Mouse (Mus musculus) regulatory T cell (primary cell): ENCODE data around the gene Vim.
"Not testable (repeated sequence)": the region's sequence is repeated elsewhere in the genome, so short reads cannot be mapped to it uniquely, and the experiment has no call there.

ENCODE experiments used
- in situ Hi-C: fragments of 300-600 bp; cut with MboI, MseI; formaldehyde crosslinking; loops from one replicate; pipeline ENCODE4 v1.15.1; 2025; ENCODE audit warnings: high pct_unique_total_duplicates

Gene Vim

DNA sequence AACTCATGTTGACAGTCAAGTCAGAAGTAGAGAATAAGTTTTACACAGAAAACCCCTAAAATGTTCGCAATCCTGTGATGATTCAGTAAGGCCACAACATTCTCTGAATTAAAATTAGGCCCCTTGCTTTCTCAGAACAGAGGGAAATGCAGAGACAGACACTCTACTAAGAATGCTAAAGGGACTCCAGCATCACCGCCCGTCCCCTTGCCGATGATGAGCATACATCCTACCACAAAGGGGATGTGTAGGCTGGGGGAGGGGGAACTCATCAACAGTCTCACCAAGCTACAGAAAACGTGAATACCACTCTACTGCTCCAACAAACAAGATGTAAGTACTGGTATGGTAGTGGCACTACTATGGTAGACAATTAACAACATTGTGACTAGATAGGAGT, 14.0 kb upstream of the Vim start:
- in situ Hi-C loops, result loop anchor here (10.0 to 25.0 kb wide), 2 partner anchors 1147 to 1925 kb away; partner anchors contain the start of gene Mindy3

GRCm38 (mm10) chr2:13560396-13560795, 13.3 kb upstream of the Vim start:
- in situ Hi-C loops, result loop anchor here (10.0 to 25.0 kb wide), 2 partner anchors 1148 to 1926 kb away; partner anchors contain the start of gene Mindy3

DNA sequence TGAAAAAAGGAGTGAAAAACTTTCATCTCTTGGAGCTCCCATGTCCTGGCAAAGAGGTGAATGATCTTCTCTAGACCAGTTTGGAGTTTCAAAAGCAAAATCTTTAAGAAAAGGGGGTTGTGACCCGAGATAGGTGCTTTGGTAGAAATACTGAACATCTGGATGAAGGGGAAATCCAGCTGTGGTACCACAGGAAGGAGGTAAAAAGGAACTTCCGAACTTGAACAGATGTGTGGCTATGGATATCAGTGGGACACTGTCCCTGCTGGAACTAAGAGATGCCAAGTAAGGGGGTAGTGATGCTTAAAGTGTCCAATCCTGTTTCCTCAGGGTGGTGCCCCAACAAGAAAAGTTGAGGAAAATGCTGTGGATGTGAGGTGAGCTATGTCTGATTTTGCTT, 3.6 kb upstream of the Vim start:
- in situ Hi-C loops, result loop anchor here (5.0 to 25.0 kb wide), 3 partner anchors 33 to 1158 kb away; partner anchors contain the start of gene Mindy3

- in situ Hi-C loops, result loop anchor here (5.0 to 25.0 kb wide), 3 partner anchors 35 to 1160 kb away; partner anchors contain the start of gene Mindy3
Measured at GRCm38 (mm10) chr2:13572101-13572553, 1.6 kb upstream of the Vim start.

- in situ Hi-C loops, result loop anchor here (5.0 to 25.0 kb wide), 3 partner anchors 36 to 1161 kb away; partner anchors contain the start of gene Mindy3
Measured at GRCm38 (mm10) chr2:13572647-13573407, 900 bp upstream of the Vim start.

GRCm38 (mm10) chr2:13574066-13574800, 506 bp downstream of the Vim start:
- in situ Hi-C loops, result loop anchor here (5.0 to 25.0 kb wide), 3 partner anchors 37 to 1162 kb away; partner anchors contain the start of gene Mindy3

DNA sequence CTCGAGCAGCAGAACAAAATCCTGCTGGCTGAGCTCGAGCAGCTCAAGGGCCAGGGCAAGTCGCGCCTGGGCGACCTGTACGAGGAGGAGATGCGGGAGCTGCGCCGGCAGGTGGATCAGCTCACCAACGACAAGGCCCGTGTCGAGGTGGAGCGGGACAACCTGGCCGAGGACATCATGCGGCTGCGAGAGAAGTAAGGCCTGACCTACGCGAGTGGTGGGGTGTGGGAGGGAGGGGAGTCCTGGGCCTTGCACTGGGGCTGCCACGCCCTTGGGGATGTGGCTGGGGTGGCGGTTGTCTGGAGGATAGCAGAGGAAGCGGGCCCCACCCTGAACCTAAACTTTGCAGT, 1.0 kb downstream of the Vim start:
- in situ Hi-C loops, result loop anchor here (5.0 to 25.0 kb wide), 3 partner anchors 37 to 1162 kb away; partner anchors contain the start of gene Mindy3

- in situ Hi-C loops, result no loop called here
Measured at GRCm38 (mm10) chr2:13575287-13575801, 1.6 kb downstream of the Vim start.

GRCm38 (mm10) chr2:13575926-13576325, 2.2 kb downstream of the Vim start:
- in situ Hi-C loops, result no loop called here

DNA sequence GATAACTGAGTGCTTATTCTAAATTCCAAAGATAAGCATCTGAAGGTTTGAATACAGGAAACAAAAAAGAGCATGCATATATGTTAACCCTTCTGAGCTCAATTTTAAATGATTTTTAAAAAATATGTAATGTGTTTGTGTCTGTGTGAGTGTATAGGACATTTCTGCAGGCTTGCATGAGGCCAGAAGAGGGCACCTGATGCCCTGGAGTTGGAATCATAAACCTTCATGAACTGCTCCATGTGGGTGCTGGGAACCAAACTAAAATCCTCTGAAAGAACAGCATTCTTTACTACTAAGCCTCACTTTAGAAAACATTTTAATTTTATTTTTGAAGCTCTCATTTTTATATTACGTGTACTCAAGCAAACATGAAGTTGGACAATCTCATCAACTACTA, 3.7 kb downstream of the Vim start:
- in situ Hi-C loops, result no loop called here

DNA sequence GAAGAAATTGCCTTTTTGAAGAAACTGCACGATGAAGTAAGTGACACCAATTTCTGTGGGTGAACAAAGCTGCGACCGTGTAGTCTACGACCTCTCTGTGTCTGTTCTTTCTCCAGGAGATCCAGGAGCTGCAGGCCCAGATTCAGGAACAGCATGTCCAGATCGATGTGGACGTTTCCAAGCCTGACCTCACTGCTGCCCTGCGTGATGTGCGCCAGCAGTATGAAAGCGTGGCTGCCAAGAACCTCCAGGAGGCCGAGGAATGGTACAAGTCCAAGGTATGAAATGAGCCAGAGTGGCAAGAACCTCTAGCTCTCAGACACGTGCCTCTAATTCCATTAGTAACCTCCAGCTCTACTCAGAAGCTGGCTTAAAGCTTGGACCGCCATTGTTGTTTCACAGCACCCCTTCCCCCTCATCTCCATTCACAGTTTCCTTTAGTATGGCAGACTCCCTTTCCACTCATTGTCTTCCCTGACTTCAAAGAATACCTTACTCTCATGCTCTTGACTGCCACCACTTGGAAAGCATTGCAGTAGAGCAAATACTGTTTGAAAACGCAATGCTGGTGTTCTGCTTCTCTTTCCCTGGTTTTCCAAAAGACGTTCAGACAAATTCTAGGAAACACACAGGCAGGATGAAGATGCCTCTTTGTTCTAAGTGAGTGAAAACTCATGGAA, 4.9 kb downstream of the Vim start:
- in situ Hi-C loops, result no loop called here

- in situ Hi-C loops, result no loop called here
Measured at GRCm38 (mm10) chr2:13579315-13579714, 5.6 kb downstream of the Vim start.

DNA sequence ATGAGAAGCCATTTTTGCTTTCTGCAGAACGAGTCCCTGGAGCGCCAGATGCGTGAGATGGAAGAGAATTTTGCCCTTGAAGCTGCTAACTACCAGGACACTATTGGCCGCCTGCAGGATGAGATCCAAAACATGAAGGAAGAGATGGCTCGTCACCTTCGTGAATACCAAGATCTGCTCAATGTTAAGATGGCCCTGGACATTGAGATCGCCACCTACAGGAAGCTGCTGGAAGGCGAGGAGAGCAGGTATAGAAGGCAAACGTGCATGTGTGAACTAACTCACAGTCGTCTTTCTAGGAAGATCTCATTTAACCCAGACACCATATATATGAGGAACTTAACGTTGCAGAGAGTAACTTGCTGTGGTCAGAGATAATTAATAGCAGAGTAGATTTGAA, 6.3 kb downstream of the Vim start:
- in situ Hi-C loops, result no loop called here

GRCm38 (mm10) chr2:13582184-13582583, 8.5 kb downstream of the Vim start:
- in situ Hi-C loops, result no loop called here

- in situ Hi-C loops, result not testable (repeated sequence)
Measured at GRCm38 (mm10) chr2:13583746-13584145, 10.0 kb downstream of the Vim start.

- in situ Hi-C loops, result no loop called here
Measured at GRCm38 (mm10) chr2:13593328-13593727, 19.6 kb downstream of the Vim start.

DNA sequence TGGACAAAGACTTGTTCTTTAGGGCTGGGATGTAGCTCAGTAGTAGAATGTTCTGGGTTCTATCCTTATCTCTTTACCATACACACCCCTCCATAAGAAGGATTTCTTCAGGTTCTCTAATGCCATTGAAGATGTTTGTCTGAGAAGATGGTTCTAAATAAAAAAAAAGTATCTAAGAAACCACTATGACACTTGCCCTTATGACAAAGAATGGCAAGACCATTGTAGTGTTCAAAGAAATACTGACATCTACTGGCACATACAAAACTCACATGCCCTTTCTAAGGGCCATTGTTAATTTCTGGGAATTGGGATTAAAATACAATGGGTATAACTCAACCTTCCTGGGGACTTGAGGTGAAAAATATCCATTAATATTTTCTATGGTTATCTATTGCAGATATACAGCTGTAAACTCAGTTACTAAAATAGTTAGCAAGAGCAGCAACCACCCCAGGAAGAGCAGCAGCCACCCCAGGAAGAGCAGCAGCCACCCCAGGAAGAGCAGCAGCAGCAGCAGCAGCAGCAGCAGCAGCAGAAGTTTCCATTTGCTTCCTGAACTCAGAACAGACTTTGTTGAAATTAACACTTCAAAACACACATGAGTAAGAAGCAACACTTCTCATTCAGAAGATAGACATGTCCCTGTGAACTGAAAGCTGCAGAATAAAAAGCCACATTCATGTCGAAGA, 23.4 kb downstream of the Vim start:
- in situ Hi-C loops, result no loop called here

DNA sequence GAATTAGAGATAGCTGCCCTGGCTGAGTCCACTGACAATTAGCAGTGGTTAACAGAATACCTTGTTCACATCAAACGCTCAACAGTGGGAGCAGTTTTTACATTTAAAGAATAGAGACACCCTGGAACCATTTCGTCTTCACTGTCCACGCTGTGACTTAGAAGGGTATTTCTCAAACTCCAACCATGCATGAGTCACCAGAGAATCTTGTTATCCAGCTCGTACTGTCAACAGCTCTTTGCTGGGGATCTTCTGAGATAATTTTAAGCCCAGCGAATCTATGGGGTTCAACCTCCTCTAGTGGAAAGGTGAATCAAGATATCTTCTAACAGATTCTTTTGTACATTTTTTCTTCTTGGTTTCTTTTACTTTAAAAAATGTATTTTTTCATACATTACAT, 24.4 kb downstream of the Vim start:
- in situ Hi-C loops, result no loop called here

DNA sequence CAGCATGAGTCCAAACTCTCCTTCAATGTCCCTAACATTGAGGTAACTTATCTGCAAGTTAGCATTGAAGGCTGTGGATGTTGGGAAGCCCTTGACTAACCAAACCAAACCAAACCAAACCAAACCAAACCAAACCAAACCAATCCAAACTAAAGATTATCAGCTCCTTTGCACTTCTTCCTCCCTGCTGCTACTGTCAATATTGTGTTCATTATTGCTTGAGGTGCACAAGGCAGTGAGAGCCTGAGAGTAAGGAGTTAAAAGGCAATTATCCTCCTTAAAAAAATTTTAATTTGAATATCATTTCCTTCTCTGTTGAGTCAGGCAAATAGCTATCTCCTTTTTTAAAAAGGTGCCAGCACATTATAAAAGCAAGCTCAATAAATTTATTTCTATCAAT, 29.4 kb downstream of the Vim start:
- in situ Hi-C loops, result loop anchor here (10.0 kb wide), 1 partner anchor 1728 kb away; no protein-coding TSS in a partner anchor

DNA sequence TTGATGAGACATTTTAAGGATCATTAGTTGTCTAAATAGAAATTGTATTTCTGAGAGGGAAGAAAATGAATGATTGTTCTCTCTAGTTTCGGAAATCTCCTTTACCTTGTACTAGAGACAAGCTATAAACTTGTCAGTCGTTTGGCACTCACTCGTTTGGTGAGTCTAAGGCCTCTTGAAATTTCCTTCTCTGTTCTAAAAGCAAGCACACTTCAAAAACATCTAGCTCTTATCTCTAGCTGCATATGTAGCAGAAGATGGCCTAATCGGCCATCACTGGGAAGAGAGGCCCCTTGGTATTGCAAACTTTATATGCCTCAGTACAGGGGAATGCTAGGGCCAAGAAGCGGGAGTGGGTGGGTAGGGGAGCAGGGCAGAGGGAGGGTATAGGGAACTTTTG, 29.9 kb downstream of the Vim start:
- in situ Hi-C loops, result loop anchor here (10.0 kb wide), 1 partner anchor 1729 kb away; no protein-coding TSS in a partner anchor
